Mouse (Mus musculus) E14TG2a.4 (cell line): ENCODE data around the gene Dnase2b.

ENCODE experiments used
- H3K27me3 ChIP-seq: 2 replicates; pipeline ENCODE4 v1.6.1; 2014; ENCODE audit warnings: low read length, control low read depth; ENCODE audit not compliant: insufficient read depth
- H3K36me3 ChIP-seq: 2 replicates; pipeline ENCODE4 v1.6.1; 2014; ENCODE audit warnings: low read length, control low read depth; ENCODE audit not compliant: insufficient read depth
- H3K4me1 ChIP-seq: replicated peaks from 2 replicates; pipeline ENCODE4 v1.6.1; 2014; ENCODE audit warnings: low read depth, low read length, control low read depth
- H3K4me3 ChIP-seq: replicated peaks from 2 replicates; pipeline ENCODE4 v1.5.1; 2014; ENCODE audit warnings: mild to moderate bottlenecking, low read length
- H3K9me3 ChIP-seq: 2 replicates; pipeline ENCODE4 v1.6.1; 2014; ENCODE audit warnings: low read length, control low read depth
- CTCF ChIP-seq: conservative IDR thresholded peaks from 2 replicates; pipeline ENCODE4 v1.5.1; 2014; ENCODE audit warnings: low read length
- NANOG ChIP-seq: IDR thresholded peaks from 2 replicates; pipeline ENCODE4 v1.6.1; 2014; ENCODE audit warnings: borderline replicate concordance, low read length, mixed read lengths
- POU5F1 ChIP-seq: IDR thresholded peaks from 2 replicates; pipeline ENCODE4 v1.6.1; 2014; ENCODE audit warnings: low read length, borderline replicate concordance

Dnase2b gene

DNA sequence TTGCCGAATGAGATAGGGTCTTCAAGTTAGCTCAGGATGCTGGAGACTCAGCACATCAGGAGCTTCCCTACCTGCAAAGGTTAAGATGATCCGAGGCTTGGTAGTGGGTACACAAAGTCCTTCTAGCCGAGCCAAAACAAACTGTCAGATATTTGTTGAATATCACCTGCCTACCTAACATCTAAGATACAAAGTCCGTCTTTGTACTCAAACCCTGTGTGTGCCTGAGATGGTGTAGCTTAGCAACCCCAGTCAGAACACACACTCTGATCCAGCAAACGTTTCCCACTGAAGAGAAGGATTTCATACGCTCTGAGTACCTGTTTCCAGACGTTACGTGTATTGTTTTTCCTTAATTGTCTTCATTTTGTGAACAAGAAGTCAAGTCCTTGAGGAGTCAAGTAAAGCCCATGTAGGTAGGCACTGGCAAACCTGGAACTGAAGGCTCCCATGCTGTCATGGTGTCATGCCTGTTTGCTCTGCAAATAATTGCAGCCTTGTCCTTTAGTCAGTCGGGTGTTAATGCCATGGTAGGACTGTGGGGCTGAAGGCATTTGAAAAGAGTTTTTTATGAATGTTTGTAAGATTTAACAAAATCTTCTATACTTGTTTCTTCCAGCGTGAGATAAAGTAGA lies 45.1 kb downstream of the Dnase2b start, which contains the start of gene Uox:
Gene Uox, plus strand, starts transcription at position 279 of the 635 bp plus-strand sequence.
- Histone ChIP-seq H3K36me3 (no peaks in the 10 kb centered on the region), H3K4me3 (no peak within 1 kb of the TSS), H3K4me1 (no peaks in the 10 kb centered on the region), H3K9me3 (no peaks in the 10 kb centered on the region), H3K27me3 (no peaks in the 10 kb centered on the region)
- TF ChIP-seq NANOG (no peak), CTCF (no peak), POU5F1 (no peak)

DNA sequence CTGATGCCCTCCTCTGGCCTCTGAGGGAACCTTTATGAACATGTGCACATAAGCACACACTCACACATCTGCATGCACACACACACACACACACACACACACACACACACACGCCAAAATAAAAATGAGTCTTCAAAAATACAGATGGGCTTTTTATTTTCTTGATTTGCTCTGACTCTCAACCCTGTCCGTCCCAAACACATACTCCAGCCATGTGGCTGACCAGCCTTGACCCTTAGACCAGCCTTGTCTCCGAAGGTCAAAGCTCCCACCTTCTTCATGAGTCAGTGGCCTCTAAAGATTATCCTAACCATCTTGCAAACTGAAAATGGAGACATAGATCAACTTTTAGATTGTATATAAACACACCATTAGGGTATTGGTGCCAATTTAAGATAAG lies 45.8 kb downstream of the Dnase2b start:
- H3K36me3 ChIP-seq: no peaks in the 10 kb centered on the region
- H3K4me3 ChIP-seq: no peak overlapping the region
- TF ChIP-seq POU5F1: no peak
- no peak for TF ChIP-seq CTCF
- no peak for TF ChIP-seq NANOG

DNA sequence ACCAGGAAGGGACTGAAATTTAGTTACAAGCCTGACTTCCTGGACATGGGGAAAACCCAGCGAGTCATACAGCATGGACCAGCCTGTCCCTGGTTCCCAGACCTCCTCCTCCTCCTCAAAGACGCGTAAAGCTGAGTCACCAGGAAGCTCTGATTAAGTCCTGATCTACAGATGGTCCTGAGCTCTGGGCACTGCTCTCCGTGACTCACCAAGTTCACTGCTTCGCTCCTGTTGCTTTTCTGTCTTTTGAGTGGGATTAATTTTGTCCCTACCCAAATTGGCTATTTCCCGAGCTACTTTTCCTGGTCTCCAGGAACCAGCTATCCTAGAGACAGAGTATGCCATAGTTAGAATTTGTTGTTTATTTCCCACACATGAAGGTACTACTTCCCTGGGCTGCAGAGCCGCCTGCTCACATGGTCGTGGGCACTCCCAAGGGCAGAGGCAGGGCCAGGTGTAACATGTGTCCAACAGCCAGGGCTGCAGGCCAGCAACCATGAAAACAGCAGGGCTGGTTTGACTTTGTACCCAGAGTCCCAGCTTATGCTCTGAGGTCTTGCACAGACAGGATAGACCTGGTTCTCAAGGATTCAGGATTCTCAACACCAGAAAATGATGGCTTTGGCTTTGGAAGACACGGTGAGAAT lies 47.4 kb downstream of the Dnase2b start:
- Histone ChIP-seq H3K27me3 (no peaks in the 10 kb centered on the region), H3K36me3 (no peaks in the 10 kb centered on the region), H3K4me3 (no peak overlapping the region), H3K9me3 (no peaks in the 10 kb centered on the region), H3K4me1 (peaks cover 9% of the 10 kb centered on the region)
- no peak for TF ChIP-seq POU5F1
- no peak for TF ChIP-seq CTCF
- no peak for TF ChIP-seq NANOG

More for the DNA sequence above, 45.8 kb downstream of the Dnase2b start:
- Histone ChIP-seq H3K4me1 (no peaks in the 10 kb centered on the region), H3K9me3 (no peaks in the 10 kb centered on the region), H3K27me3 (no peaks in the 10 kb centered on the region)

DNA sequence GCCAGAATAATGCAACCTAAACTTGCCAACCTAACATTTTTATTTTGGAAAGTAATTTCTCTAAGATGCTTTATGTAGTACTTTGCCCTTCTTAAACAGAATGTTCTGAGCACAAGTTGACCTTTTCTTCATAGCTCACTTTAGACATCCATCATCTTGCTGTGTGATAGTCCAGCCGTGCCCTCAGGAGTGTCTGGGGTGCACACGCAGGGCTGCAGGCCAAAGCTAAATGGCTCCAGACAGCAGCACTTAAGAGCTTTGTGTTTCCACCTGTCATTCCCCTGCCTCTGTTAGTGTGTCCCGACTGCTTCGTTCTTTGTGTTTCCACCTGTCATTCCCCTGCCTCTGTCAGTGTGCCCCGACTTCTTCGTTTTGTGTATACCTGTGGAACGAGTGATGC lies 48.0 kb downstream of the Dnase2b start:
- Histone ChIP-seq H3K27me3 (no peaks in the 10 kb centered on the region), H3K4me3 (no peak overlapping the region), H3K36me3 (no peaks in the 10 kb centered on the region), H3K9me3 (peaks cover 4% of the 10 kb centered on the region; the same call in 1 of the 2 replicates), H3K4me1 (peaks cover 15% of the 10 kb centered on the region)
- no peak for TF ChIP-seq NANOG
- no peak for TF ChIP-seq CTCF
- TF ChIP-seq POU5F1: no peak

DNA sequence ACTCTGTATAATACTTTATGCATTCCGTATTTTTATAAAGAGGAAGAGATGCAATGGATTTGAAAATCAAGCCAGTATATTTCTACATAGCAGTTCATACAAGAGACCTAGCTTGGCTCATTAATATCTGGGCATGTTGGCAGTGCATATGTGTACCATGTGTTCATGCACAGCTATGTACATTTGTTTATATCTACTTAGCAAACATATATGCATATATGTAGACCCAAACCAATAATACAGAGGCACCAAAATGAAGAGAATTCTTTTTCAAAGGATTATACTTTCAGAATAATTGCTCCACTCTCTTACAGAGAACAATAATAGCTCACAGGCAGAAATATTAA lies 50.4 kb downstream of the Dnase2b start:
- TF ChIP-seq NANOG: no peak
- TF ChIP-seq POU5F1: no peak
- TF ChIP-seq CTCF: no peak

DNA sequence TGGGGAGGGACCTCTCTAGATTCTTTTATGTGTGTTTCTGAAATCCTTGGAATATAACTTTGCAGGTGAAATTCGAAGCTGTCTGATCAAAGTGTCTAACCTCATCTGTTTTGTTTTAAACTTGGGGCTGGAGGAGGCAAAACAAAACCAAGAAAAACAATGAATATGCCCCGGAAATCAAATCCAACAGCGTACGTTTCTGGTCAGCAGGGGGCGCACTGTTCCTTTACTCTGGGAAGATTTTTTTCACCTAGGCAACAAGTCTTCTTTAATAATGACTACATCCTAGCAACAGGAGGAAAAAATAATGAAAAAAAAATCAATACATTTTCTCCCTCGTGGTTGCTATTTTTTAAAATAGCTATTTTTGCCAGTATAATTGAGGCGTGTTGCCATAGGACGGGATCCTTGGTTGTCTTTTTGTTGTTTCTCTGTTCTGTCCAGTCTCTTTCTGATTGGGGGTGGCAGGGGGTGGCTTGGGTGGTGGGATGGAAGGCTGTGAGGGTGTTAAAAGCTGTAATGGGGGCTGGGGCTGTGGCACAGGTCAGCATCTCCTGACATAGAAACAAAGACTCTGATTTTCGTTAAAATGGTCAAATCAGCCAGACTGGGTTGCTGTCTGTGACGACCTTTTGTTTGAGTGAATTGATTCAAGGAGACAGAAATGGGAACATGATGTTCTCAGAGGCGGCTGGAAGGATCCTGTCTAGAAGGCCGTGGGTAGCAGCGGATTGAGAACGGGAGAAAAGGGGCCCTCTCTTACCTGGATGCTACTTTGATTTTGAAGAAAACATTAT lies 50.9 kb downstream of the Dnase2b start:
- Histone ChIP-seq H3K9me3 (peaks cover 4% of the 10 kb centered on the region; the same call in 1 of the 2 replicates), H3K36me3 (no peaks in the 10 kb centered on the region), H3K27me3 (no peaks in the 10 kb centered on the region), H3K4me1 (peaks cover 15% of the 10 kb centered on the region), H3K4me3 (no peak overlapping the region)
- TF ChIP-seq CTCF: peak; percentile 80
- TF ChIP-seq NANOG: no peak

More for the DNA sequence above, 50.4 kb downstream of the Dnase2b start:
- peaks cover 15% of the 10 kb centered on the region for H3K4me1 ChIP-seq
- no peaks in the 10 kb centered on the region for H3K36me3 ChIP-seq
- no peaks in the 10 kb centered on the region for H3K27me3 ChIP-seq
- H3K4me3 ChIP-seq: no peak overlapping the region
- H3K9me3 ChIP-seq: peaks cover 4% of the 10 kb centered on the region; the same call in 1 of the 2 replicates

DNA sequence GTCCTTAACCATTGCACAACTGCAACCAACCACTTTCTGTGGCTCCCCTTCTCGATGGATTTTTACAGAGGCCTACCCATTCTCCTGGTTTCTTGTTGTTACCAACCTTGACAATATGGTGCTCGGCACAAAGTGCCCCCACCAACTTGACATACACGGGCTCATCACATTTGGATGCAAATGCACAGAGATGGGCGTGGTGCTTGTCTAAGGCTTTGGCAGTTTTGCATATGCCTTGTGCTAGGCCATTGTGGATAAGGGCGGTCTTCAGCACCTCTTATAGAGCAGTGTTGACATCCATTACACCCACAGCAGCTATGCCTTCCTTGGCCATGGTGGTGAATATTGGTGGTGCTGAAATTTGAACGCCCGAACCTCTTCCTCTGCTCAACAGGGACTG lies 52.5 kb downstream of the Dnase2b start:
- peaks cover 15% of the 10 kb centered on the region for H3K4me1 ChIP-seq
- no peak for TF ChIP-seq CTCF
- no peak for TF ChIP-seq NANOG
- H3K9me3 ChIP-seq: peaks cover 4% of the 10 kb centered on the region; the same call in 1 of the 2 replicates
- no peaks in the 10 kb centered on the region for H3K36me3 ChIP-seq
- no peaks in the 10 kb centered on the region for H3K27me3 ChIP-seq
- H3K4me3 ChIP-seq: no peak overlapping the region

DNA sequence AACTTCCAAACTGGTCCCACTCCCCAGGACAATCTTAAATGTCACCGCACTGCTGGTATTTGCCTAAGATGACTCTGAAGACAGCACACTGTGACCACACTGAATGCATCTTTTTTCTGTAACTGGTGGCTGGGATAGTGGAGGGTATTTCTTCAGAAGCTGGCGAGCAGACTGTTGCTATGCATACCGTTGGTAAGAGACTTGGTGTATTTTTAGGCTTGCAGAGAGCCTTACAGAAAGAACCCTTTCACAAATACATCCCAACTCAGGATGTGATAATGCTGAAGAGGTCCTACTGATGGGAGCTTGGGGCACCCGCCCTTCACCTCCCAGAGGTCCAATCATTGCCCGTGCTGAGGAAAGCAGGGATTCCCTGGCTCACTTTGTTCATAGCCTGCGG lies 57.9 kb downstream of the Dnase2b start:
- Histone ChIP-seq H3K36me3 (no peaks in the 10 kb centered on the region), H3K4me1 (peaks cover 4% of the 10 kb centered on the region; the same call in 1 of the 2 replicates), H3K4me3 (no peak overlapping the region), H3K9me3 (peaks cover under 1% of the 10 kb centered on the region; the same call in 1 of the 2 replicates), H3K27me3 (no peaks in the 10 kb centered on the region)
- TF ChIP-seq NANOG (no peak), POU5F1 (no peak), CTCF (no peak)
